Mouse (Mus musculus) intestine, embryonic 16.5 days (tissue): ENCODE results near the gene Spem1. TPM values are rescaled to one million over a fixed set of nuclear protein-coding genes. Genes with fewer than 3 reads are reported as not detected.
A peak's percentile ranks its signal among the peaks of the same experiment; 100 is the strongest.
"Not testable (repeated sequence)": the region's sequence is repeated elsewhere in the genome, so short reads cannot be mapped to it uniquely, and the experiment has no call there.

ENCODE experiments used
- ATAC-seq: fragments of 200-750 bp; cut with Nextera tagmentation; 2 replicates; pipeline ENCODE4 v1.8.0; 2017; ENCODE audit warnings: moderate TSS enrichment, moderate library complexity
- H3K27ac ChIP-seq: fragments of 300-500 bp; sonication (generic); 2 replicates; pipeline ENCODE4 v1.5.1; 2014; ENCODE audit warnings: mild to moderate bottlenecking, low read length
- H3K27me3 ChIP-seq: fragments of 300-500 bp; sonication (generic); replicated peaks from 2 replicates; pipeline ENCODE4 v1.6.1; 2014; ENCODE audit warnings: low read length, control low read depth, mixed read lengths; ENCODE audit not compliant: control insufficient read depth, insufficient read depth
- H3K36me3 ChIP-seq: fragments of 300-500 bp; sonication (generic); 2 replicates; pipeline ENCODE4 v1.6.1; 2014; ENCODE audit warnings: low read length, control low read depth; ENCODE audit not compliant: control insufficient read depth, insufficient read depth
- H3K4me1 ChIP-seq: fragments of 300-500 bp; sonication (generic); 2 replicates; pipeline ENCODE4 v1.6.1; 2014; ENCODE audit warnings: low read length, control low read depth, mixed read lengths; ENCODE audit not compliant: control insufficient read depth, insufficient read depth
- H3K4me2 ChIP-seq: fragments of 300-500 bp; sonication (generic); 2 replicates; pipeline ENCODE4 v1.6.1; 2014; ENCODE audit warnings: low read depth, low read length, control low read depth
- H3K4me3 ChIP-seq: fragments of 300-500 bp; sonication (generic); 2 replicates; pipeline ENCODE4 v1.5.1; 2014; ENCODE audit warnings: mild to moderate bottlenecking, low read length
- H3K9ac ChIP-seq: fragments of 300-500 bp; sonication (generic); 2 replicates; pipeline ENCODE4 v1.6.1; 2014; ENCODE audit warnings: low read depth, low read length
- H3K9me3 ChIP-seq: fragments of 300-500 bp; sonication (generic); 2 replicates; pipeline ENCODE4 v1.6.1; 2016; ENCODE audit warnings: low read length, control low read depth; ENCODE audit not compliant: control insufficient read depth
- WGBS: fragments of 180-500 bp; shearing (Covaris S2); extraction: QIAGEN DNeasy Blood & Tissue Kit; methylation state at CpG from one replicate; pipeline ENCODE4 v1.1.7; 2014; 5-methylcytosine and 5-hydroxymethylcytosine counted together
- polyA plus RNA-seq: library from polyadenylated mRNA; unstranded; fragments of >200 nt; fragmentation: Nextera tagmentation; extraction: Ambion mirVana; gene quantifications from 2 replicates; pipeline ENCODE4 v1.2.1, GENCODE M21; 2015

Spem1 gene
- 0.22 TPM in 1 of 2 replicates, not detected in the other for polyA plus RNA-seq

DNA sequence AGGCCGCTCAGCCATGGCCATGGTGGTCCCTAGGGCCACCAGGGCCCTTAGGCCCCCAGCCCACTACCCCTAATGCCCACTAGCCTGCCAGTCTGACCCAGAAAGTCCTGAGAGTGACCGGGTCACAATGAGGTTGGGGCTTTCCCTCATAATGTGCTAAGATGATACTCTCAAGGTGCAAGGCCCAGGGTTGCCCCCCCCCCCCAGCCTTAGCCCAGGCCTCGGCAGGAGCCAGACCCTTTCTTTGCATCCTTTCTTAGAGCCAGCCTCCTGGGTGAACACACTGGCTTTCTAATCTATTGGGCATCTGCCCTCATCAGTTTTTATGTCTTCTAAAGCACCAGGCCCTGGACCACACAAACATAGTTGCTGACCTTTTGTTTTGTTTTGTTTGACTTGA, at the start of gene Spem1:
Spem1 (minus strand) TSS at position 101 of the 400 bp plus-strand sequence.
- H3K27me3 ChIP-seq = no peaks in the 10 kb centered on the region
- 88% methylated on average over 3 of the region's 3 CpGs for WGBS
- ATAC-seq = no peak

DNA sequence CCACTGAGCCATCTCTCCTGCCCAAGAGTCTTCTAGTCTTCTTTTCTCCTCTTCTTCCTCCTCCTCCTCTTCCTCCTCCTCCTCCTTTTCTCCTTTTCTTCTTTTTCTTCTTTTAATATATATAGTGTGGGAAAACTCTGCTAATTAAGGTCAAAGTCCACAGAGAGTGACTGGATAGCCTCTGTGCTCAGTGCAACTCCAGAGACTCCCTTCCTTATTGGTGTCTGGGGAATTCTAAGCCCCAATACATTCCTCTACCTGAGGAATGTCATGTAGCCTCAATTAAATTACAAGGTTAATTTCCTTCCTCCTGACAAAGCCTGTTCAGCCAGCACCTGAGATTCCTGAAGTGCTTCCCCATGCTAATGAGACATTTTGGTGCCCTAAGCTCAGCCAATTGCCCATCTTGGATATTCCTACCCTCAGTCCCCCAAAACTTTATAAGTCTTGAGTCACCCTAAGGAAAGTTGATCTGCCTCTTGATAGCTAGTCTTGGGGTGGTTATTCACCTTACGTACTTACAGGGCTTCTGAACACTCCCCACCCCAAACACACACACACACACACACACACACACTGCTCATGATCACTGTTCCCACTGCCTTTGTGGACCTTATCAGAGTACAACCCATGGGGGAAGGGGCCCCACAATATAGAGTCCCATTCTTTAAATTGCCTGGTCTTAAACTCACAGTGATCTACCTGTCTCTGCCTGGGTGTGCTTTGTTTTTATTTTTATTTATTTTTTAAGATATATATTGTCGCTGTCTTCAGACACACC, 48.5 kb upstream of the Spem1 start:
- no peak overlapping the region for H3K9ac ChIP-seq
- no peak overlapping the region for H3K27ac ChIP-seq
- no peaks in the 10 kb centered on the region for H3K36me3 ChIP-seq
- no peak overlapping the region for H3K4me3 ChIP-seq
- no peaks in the 10 kb centered on the region for H3K4me1 ChIP-seq
- no peak overlapping the region for H3K4me2 ChIP-seq
- H3K27me3 ChIP-seq = no peaks in the 10 kb centered on the region
- H3K9me3 ChIP-seq = no peaks in the 10 kb centered on the region
- ATAC-seq = peak; percentile 86
- WGBS = 79% methylated on average over 2 of the region's 2 CpGs

More for the DNA sequence above, at the start of gene Spem1:
- Histone ChIP-seq H3K4me3 (no peak within 1 kb of the TSS), H3K9me3 (peaks cover 9% of the 10 kb centered on the region), H3K4me2 (no peak within 1 kb of the TSS), H3K27ac (no peak within 1 kb of the TSS), H3K9ac (no peak within 1 kb of the TSS), H3K36me3 (peaks cover 10% of the 10 kb centered on the region; the same call in 1 of the 2 replicates), H3K4me1 (no peaks in the 10 kb centered on the region)

DNA sequence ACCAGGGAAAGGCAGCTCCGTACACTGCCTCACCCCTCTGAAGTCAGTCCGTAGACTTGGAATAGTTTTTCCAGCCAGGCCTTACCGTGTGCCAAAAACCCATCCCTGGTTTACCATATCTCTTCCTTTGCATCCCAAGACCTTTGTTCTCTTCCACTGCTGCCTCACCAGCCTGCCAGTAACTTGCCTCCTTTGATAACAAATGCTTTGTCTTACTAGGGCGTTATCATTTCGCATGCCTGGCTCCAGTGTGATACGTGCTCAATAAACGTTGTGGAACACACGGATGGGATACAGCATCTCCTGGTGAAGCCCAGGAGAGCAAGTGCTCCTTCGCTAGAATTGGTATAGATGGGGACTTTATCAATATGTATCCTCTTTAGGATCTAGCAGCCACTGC, 45.4 kb upstream of the Spem1 start:
- H3K9me3 ChIP-seq = no peaks in the 10 kb centered on the region
- no peak overlapping the region for H3K27ac ChIP-seq
- H3K36me3 ChIP-seq = no peaks in the 10 kb centered on the region
- H3K4me3 ChIP-seq = no peak overlapping the region
- no peak for ATAC-seq
- WGBS = 60% methylated on average over 9 of the region's 9 CpGs
- no peak overlapping the region for H3K4me2 ChIP-seq
- H3K9ac ChIP-seq = no peak overlapping the region
- H3K4me1 ChIP-seq = no peaks in the 10 kb centered on the region
- no peaks in the 10 kb centered on the region for H3K27me3 ChIP-seq

DNA sequence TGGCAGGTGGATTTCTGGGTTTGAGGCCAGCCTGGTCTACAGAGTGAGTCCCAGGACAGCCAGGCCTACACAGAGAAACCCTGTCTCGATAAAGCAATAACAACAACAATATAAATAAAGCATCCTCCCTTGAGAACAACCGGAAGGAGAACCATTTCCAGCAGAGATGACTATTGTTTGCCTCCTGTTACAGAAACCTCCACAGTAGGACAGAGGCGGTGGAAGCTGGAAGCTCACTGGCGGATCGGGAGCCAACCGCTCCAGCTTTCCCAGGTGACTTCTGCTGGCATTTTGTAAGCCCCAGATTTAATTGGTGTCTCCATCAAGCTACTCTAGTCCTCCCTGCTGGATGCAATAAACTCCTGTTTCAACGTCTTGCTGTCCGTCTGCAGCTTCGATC, 43.6 kb upstream of the Spem1 start:
- no peak overlapping the region for H3K4me2 ChIP-seq
- H3K27ac ChIP-seq = no peak overlapping the region
- H3K9me3 ChIP-seq = no peaks in the 10 kb centered on the region
- no peak for ATAC-seq
- no peak overlapping the region for H3K9ac ChIP-seq
- no peaks in the 10 kb centered on the region for H3K4me1 ChIP-seq
- 80% methylated on average over 9 of the region's 9 CpGs for WGBS
- H3K36me3 ChIP-seq = no peaks in the 10 kb centered on the region
- H3K27me3 ChIP-seq = no peaks in the 10 kb centered on the region
- H3K4me3 ChIP-seq = no peak overlapping the region

DNA sequence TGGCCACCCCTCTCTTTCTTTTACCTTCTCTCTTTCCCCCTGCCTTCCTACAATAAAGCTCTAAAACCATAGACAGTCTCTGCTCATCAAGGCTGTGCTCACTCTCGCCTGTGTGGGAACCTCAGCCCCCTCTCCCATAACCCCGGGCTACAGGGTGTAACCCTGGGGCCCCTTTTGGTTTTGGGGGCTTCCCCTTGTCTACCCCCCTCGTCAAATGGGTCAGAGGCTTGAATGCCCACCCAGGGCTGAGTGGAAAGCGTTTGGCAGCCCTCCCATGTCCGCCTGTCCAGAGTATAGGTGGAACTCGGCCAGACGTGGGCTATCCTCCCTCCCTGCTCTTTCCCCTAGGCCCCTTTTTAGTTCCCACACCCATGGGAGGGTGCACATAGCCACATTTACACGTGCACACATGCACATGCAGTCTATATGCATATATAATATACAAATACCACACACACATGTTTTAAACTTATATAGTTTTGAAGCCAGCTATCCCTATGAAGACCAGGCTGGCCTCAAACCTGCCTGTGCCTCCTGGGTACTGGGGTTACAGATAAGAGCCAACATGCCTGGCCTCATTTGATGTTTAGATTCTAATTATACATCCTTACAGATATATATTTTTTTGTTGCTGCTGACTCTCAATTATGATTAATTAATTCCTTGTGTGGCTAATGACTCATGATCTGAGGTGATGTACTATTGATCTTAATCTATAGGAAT, 42.3 kb upstream of the Spem1 start:
- no peak overlapping the region for H3K4me2 ChIP-seq
- ATAC-seq = no peak
- H3K27ac ChIP-seq = no peak overlapping the region
- no peak overlapping the region for H3K9ac ChIP-seq
- H3K36me3 ChIP-seq = no peaks in the 10 kb centered on the region
- H3K4me3 ChIP-seq = no peak overlapping the region
- 57% methylated on average over 8 of the region's 8 CpGs for WGBS
- H3K27me3 ChIP-seq = no peaks in the 10 kb centered on the region
- no peaks in the 10 kb centered on the region for H3K9me3 ChIP-seq
- no peaks in the 10 kb centered on the region for H3K4me1 ChIP-seq

DNA sequence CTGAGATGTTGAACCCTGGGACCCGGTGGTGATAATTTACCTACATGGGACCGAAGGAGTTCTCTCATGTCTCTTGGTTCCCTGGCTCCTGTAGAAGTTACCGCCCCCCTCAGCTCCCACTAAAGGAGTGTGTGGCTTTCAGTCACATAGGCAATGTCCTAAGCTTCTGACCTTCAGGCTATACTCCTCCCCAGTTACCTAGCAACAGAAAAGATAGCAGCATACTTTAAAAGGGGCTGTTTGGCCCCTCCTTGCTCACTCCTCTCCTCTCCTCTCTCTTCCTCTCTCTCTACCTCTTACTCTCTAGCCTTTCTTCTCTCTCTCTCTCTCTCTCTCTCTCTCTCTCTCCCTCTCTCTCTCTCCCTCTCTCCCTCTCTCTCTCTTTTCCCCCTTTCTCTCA, 41.7 kb upstream of the Spem1 start:
- not testable (repeated sequence) for H3K36me3 ChIP-seq, H3K27ac ChIP-seq, ATAC-seq, H3K4me1 ChIP-seq, H3K4me2 ChIP-seq, H3K9ac ChIP-seq, H3K9me3 ChIP-seq, H3K27me3 ChIP-seq, H3K4me3 ChIP-seq
- 56% methylated on average over 3 of the region's 3 CpGs for WGBS

DNA sequence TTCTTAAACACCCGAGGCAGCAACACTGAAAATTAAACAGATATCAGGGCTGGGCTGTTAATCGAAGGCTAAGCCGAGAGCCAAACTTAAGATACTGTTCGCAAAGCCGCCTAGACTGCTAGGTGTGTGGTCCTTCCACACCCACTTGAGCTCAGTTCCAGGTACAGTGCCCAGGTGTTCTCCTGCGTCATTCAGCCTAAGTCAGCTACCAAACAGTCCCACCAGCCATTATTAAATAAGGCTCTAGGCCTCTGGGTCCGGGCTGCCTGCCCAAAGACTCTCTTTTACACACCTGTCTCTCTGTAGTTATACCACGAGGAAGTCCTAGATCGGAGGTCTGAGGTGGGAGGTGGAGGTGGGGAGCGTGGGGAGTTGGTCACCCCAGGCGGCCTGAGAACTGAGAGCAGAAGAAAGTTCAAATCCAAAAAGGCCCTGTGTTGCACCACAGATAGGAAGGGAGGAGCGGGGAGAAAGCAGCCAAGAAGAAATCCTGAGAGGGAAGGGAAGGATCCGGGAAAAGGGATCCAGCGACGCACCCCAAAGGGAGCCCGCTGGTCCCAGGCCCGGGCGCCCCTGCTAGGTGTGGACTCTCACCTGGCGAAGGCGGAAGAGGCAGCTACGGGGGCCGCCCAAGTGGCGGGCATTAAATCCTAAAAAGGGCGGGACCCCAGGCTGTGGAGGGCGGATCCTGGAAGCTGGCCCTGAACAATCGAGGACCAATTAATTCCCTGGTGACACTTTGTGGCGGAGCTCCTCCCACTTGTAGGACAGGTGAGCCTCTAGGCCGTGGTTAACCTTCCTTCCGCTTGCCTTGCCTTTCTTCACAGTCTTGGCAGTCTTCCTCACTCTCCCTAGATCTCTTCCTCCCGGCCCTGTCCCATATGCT, 36.4 kb upstream of the Spem1 start, which contains the start of gene Tnk1:
Tnk1 (minus strand) TSS at position 618 of the 886 bp plus-strand sequence.
- H3K9ac ChIP-seq = peak within 1 kb of the TSS; percentile 74
- 18% methylated on average over 30 of the region's 30 CpGs for WGBS
- H3K4me3 ChIP-seq = peak within 1 kb of the TSS; percentile 51
- no peaks in the 10 kb centered on the region for H3K36me3 ChIP-seq
- peaks cover 5% of the 10 kb centered on the region; the same call in 1 of the 2 replicates for H3K4me1 ChIP-seq
- H3K27ac ChIP-seq = peak within 1 kb of the TSS; percentile 82
- peak within 1 kb of the TSS; percentile 28 for H3K4me2 ChIP-seq
- no peaks in the 10 kb centered on the region for H3K27me3 ChIP-seq
- no peaks in the 10 kb centered on the region for H3K9me3 ChIP-seq
- ATAC-seq = peak; percentile 95

DNA sequence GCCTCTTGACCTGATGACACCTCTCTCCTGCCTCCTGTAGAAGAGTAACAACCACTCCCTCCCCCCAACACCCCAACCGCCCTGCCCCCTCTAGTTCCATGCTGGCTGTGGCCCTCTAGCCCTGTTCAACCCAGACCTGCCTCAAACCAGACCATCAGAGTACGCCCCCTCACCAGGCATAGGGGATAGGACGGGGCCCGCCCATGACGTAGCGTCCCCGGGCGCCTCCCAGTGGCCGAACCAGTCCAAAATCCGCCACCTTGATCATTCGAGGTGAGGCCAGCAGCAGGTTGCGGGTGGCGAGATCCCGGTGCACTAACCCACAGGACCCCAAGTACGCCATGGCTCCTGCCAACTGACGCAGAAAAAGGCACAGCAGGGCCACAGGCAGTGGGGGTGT, 33.4 kb upstream of the Spem1 start:
- H3K4me2 ChIP-seq = no peak overlapping the region
- peaks cover 5% of the 10 kb centered on the region; the same call in 1 of the 2 replicates for H3K4me1 ChIP-seq
- no peaks in the 10 kb centered on the region for H3K27me3 ChIP-seq
- no peak overlapping the region for H3K9ac ChIP-seq
- ATAC-seq = no peak
- H3K4me3 ChIP-seq = no peak overlapping the region
- peaks cover 11% of the 10 kb centered on the region; the same call in 1 of the 2 replicates for H3K36me3 ChIP-seq
- H3K27ac ChIP-seq = no peak overlapping the region
- WGBS = 38% methylated on average over 16 of the region's 16 CpGs
- H3K9me3 ChIP-seq = no peaks in the 10 kb centered on the region

DNA sequence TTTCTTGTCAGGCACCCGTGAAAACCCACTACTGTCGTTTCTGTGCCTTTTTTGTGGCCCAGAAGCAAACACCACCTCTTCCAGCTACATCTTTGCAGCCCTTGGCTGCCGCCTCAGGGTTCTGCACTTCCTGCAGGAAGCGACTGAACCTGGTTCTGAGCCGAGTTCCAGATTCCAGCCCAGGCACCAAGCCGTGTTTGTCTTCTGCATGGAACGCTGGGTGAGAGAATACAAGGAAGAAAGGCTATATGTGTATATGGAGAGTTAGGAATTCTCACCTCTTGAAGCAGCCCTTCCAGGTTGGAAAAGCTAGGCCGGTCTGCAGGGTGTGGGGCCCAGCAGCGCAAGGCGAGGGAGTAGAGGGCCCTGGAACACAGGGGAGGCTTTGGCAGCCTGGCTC, 32.7 kb upstream of the Spem1 start:
- Histone ChIP-seq H3K27ac (no peak overlapping the region), H3K27me3 (no peaks in the 10 kb centered on the region), H3K36me3 (peaks cover 13% of the 10 kb centered on the region; the same call in 1 of the 2 replicates), H3K4me3 (no peak overlapping the region), H3K4me2 (no peak overlapping the region), H3K4me1 (peaks cover 5% of the 10 kb centered on the region; the same call in 1 of the 2 replicates), H3K9ac (no peak overlapping the region), H3K9me3 (no peaks in the 10 kb centered on the region)
- WGBS = 82% methylated on average over 10 of the region's 10 CpGs
- no peak for ATAC-seq
